Mouse (Mus musculus): ENCODE data around the gene Atp1a3. TPM values are rescaled to one million over a fixed set of nuclear protein-coding genes. Genes with fewer than 3 reads are reported as not detected.

The Atp1a3 gene
- total RNA-seq, 1 experiment, result 21.2 TPM

DNA sequence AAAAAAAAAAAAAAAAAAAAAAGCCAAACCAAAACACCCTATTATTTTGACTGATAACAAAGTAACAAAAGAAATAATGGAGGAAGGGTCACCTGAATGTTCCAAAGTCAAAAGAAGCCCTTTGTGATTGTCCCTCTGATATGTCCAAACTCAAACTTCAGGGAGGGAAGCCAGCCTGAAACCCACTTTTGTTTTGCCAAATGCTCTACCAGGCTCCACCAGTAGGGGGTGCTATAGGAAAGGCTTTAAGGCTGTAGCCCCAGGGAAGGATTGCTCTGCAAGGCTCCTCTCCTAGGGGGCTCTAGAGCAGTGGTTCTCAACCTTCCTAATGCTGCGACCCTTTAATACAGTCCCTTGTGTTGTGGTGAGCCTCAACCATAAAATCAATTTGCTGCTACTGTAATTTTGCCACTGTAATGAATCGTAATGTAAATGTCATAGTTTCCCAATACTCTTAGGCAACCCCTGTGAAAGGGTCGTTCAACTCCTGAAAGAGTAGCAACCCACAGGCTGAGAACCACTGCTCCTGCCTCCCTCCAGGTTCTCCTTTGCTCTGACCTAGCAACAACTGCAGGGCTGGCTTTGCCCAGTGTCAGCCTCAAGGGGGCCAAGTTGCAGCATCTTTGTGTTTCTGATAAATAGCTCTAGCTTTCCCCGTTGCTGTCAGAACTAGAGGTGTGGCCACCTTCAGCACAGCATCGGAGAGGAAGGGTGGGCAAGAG is 24.4 kb upstream of the Atp1a3 start:
- TF ChIP-seq HCFC1 (IDR thresholded peaks at IDR 0.05; ENCODE audit: borderline replicate concordance, insufficient read depth, low read length) (no peak), ZC3H11A (IDR thresholded peaks at IDR 0.05; ENCODE audit: borderline replicate concordance, low read depth, low read length) (peak; percentile 9; the same call in 1 of the 2 replicates), ZNF384 (IDR thresholded peaks at IDR 0.05; ENCODE audit: low read depth, low read length) (peak; percentile 93)
- Histone ChIP-seq H3K4me1 (ENCODE audit: control insufficient read depth in 2 of 2, insufficient read depth in 2 of 2, low read length in 2 of 2, poor library complexity in 1 of 2) (peaks cover 5 to 9% of the 10 kb centered on the region in 2 experiments; a peak in 3 of 4 replicates), H3K36me3 (ENCODE audit: control insufficient read depth, insufficient read depth, low read length, poor library complexity, severe bottlenecking) (peaks cover 4% of the 10 kb centered on the region; the same call in 1 of the 2 replicates)

DNA sequence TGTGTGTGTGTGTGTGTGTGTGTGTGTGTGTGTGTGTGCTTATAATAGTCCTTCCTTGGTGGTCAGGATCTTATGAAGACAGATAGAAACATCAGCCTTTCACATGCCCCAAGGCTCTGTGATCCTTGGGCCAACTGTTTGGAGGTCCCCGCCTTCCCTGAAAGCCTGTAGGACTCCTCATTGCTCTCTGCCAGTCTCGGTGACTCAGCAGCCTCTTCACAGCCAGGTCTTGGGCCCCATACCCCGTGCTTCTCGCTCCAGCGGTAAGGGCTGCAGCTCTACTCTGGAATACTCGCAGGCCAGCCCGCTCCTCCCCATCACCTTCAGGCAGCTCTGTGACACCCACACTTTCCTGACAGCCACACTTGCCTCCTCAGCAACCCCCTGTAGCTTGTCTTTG is 20.7 kb upstream of the Atp1a3 start:
- H3K36me3 ChIP-seq (ENCODE audit: control insufficient read depth, insufficient read depth, low read length, poor library complexity, severe bottlenecking), result peaks cover 9% of the 10 kb centered on the region; the same call in 1 of the 2 replicates
- no peak for TF ChIP-seq CHD2 (IDR thresholded peaks at IDR 0.05; ENCODE audit: low read depth, low read length)
- no peak for TF ChIP-seq MAFK (IDR thresholded peaks at IDR 0.05; ENCODE audit: insufficient read depth, low read depth, low read length)
- no peak for TF ChIP-seq ZC3H11A (IDR thresholded peaks at IDR 0.05; ENCODE audit: borderline replicate concordance, low read depth, low read length)
- no peak for TF ChIP-seq ZNF384 (IDR thresholded peaks at IDR 0.05; ENCODE audit: low read depth, low read length)
- no peak for TF ChIP-seq HCFC1 (IDR thresholded peaks at IDR 0.05; ENCODE audit: borderline replicate concordance, insufficient read depth, low read length)

More for the DNA sequence above, 24.4 kb upstream of the Atp1a3 start:
- H3K27ac ChIP-seq (ENCODE audit: insufficient read depth, low read depth, low read length, poor library complexity, severe bottlenecking), result no peak overlapping the region
- no peak overlapping the region for H3K9ac ChIP-seq (ENCODE audit: insufficient read depth, low read depth, low read length, poor library complexity, severe bottlenecking)
- peak; percentile 66 for DNase-seq (ENCODE audit: low read depth, low spot score)
- in situ Hi-C loops (cut with MboI; ENCODE audit: low sequenced_read_pairs in 2 of 2, unreplicated experiment in 2 of 2), result no loop called here
- no peak overlapping the region for H3K4me3 ChIP-seq (ENCODE audit: insufficient read depth in 1 of 2, low read depth in 1 of 2, low read length in 2 of 2, poor library complexity in 1 of 2, severe bottlenecking in 1 of 2)
- no peaks in the 10 kb centered on the region for H3K9me3 ChIP-seq (ENCODE audit: control insufficient read depth, insufficient read depth, low read depth, low read length)

DNA sequence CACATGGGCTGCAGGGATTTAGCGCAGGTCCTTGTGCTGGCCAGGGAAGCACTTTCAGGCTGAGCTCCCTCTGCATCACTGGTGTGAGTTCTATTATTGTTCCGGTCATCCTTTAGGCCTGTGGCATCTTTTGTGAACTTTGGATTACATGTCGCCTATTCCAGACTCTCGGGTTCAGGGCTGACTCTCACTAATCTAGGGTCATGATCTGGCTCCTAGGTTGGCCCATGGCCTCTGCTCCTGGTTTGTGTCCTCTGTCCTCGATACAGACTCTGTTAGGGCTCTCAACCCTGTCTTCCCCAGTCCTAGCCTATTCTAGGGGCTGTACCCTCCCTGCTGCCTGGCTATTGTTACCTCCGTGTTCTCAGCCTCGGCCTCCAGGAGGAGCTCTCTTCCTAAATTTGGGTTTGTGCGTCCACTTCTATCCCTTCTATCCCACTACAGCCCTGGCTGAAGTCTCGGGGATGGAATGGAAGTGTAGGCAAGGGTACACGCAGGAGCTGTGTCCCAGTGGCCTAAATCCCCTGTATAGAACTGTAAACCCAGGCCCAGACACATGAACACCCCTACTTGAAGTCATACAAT is 20.2 kb upstream of the Atp1a3 start:
- H3K9ac ChIP-seq (ENCODE audit: insufficient read depth, low read depth, low read length, poor library complexity, severe bottlenecking), result no peak overlapping the region
- in situ Hi-C loops (cut with MboI; ENCODE audit: low sequenced_read_pairs in 2 of 2, unreplicated experiment in 2 of 2), result no loop called here
- no peak overlapping the region for H3K4me3 ChIP-seq (ENCODE audit: insufficient read depth in 1 of 2, low read depth in 1 of 2, low read length in 2 of 2, poor library complexity in 1 of 2, severe bottlenecking in 1 of 2)
- peaks cover 9% of the 10 kb centered on the region; the same call in 1 of the 2 replicates for H3K36me3 ChIP-seq (ENCODE audit: control insufficient read depth, insufficient read depth, low read length, poor library complexity, severe bottlenecking)
- peaks cover 5 to 16% of the 10 kb centered on the region in 2 experiments; a peak in 3 of 4 replicates for H3K4me1 ChIP-seq (ENCODE audit: control insufficient read depth in 2 of 2, insufficient read depth in 2 of 2, low read length in 2 of 2, poor library complexity in 1 of 2)
- H3K27ac ChIP-seq (ENCODE audit: insufficient read depth, low read depth, low read length, poor library complexity, severe bottlenecking), result no peak overlapping the region
- TF ChIP-seq CHD2 (IDR thresholded peaks at IDR 0.05; ENCODE audit: low read depth, low read length), result no peak
- no peak for TF ChIP-seq MAFK (IDR thresholded peaks at IDR 0.05; ENCODE audit: insufficient read depth, low read depth, low read length)
- no peak for TF ChIP-seq ZNF384 (IDR thresholded peaks at IDR 0.05; ENCODE audit: low read depth, low read length)
- no peak for TF ChIP-seq HCFC1 (IDR thresholded peaks at IDR 0.05; ENCODE audit: borderline replicate concordance, insufficient read depth, low read length)
- no peak for TF ChIP-seq ZC3H11A (IDR thresholded peaks at IDR 0.05; ENCODE audit: borderline replicate concordance, low read depth, low read length)
- H3K9me3 ChIP-seq (ENCODE audit: control insufficient read depth, insufficient read depth, low read depth, low read length), result no peaks in the 10 kb centered on the region
- peak; percentile 45 for DNase-seq (ENCODE audit: low read depth, low spot score)

More for the DNA sequence above, 20.7 kb upstream of the Atp1a3 start:
- no peak for DNase-seq (ENCODE audit: low read depth, low spot score)
- Histone ChIP-seq H3K9me3 (ENCODE audit: control insufficient read depth, insufficient read depth, low read depth, low read length) (no peaks in the 10 kb centered on the region), H3K9ac (ENCODE audit: insufficient read depth, low read depth, low read length, poor library complexity, severe bottlenecking) (no peak overlapping the region), H3K4me3 (ENCODE audit: insufficient read depth in 1 of 2, low read depth in 1 of 2, low read length in 2 of 2, poor library complexity in 1 of 2, severe bottlenecking in 1 of 2) (no peak overlapping the region), H3K4me1 (ENCODE audit: control insufficient read depth in 2 of 2, insufficient read depth in 2 of 2, low read length in 2 of 2, poor library complexity in 1 of 2) (peaks cover 5 to 16% of the 10 kb centered on the region in 2 experiments; a peak in 3 of 4 replicates), H3K27ac (ENCODE audit: insufficient read depth, low read depth, low read length, poor library complexity, severe bottlenecking) (no peak overlapping the region)
- in situ Hi-C loops (cut with MboI; ENCODE audit: low sequenced_read_pairs in 2 of 2, unreplicated experiment in 2 of 2), result no loop called here

DNA sequence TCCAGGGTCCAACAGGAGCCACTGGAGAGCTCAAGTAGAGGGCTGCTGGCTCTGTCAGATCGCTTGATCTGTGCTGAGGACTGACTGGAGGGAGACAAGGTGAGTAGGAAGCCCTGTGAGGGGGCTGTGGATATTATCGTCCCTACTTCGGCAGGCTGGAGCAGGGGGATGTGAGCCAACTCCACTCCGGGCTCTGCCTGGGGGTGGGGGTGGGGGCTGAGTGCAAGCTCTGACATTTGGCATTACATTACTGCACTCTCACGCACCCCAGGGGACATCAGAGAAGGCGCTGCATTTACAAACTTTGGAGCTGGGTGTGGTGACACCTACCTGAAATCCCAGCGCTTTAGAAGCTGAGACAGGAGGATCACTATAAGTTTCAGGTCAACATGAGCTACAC is 5.8 kb upstream of the Atp1a3 start:
- no peaks in the 10 kb centered on the region; the same call in 1 of the 2 replicates for H3K36me3 ChIP-seq (ENCODE audit: control insufficient read depth, insufficient read depth, low read length, poor library complexity, severe bottlenecking)
- DNase-seq (ENCODE audit: low read depth, low spot score), result no peak
- H3K9me3 ChIP-seq (ENCODE audit: control insufficient read depth, insufficient read depth, low read depth, low read length), result no peaks in the 10 kb centered on the region
- H3K4me3 ChIP-seq (ENCODE audit: insufficient read depth in 1 of 2, low read depth in 1 of 2, low read length in 2 of 2, poor library complexity in 1 of 2, severe bottlenecking in 1 of 2), result no peak overlapping the region
- H3K27ac ChIP-seq (ENCODE audit: insufficient read depth, low read depth, low read length, poor library complexity, severe bottlenecking), result no peak overlapping the region
- peaks cover 11 to 24% of the 10 kb centered on the region in 2 experiments for H3K4me1 ChIP-seq (ENCODE audit: control insufficient read depth in 2 of 2, insufficient read depth in 2 of 2, low read length in 2 of 2, poor library complexity in 1 of 2)
- in situ Hi-C loops (cut with MboI; ENCODE audit: low sequenced_read_pairs in 2 of 2, unreplicated experiment in 2 of 2), result no loop called here
- TF ChIP-seq ZC3H11A (IDR thresholded peaks at IDR 0.05; ENCODE audit: borderline replicate concordance, low read depth, low read length) (no peak), HCFC1 (IDR thresholded peaks at IDR 0.05; ENCODE audit: borderline replicate concordance, insufficient read depth, low read length) (no peak), ZNF384 (IDR thresholded peaks at IDR 0.05; ENCODE audit: low read depth, low read length) (no peak), MAFK (IDR thresholded peaks at IDR 0.05; ENCODE audit: insufficient read depth, low read depth, low read length) (no peak), CHD2 (IDR thresholded peaks at IDR 0.05; ENCODE audit: low read depth, low read length) (no peak)
- H3K9ac ChIP-seq (ENCODE audit: insufficient read depth, low read depth, low read length, poor library complexity, severe bottlenecking), result no peak overlapping the region

All from ES-E14 (cell line).